Mouse (Mus musculus) liver, adult (tissue): Measurements from ENCODE around the gene Chst5.

ENCODE experiments used
- GATA4 ChIP-seq: IDR thresholded peaks from 2 replicates; pipeline ENCODE4 v1.6.1; 2014; ENCODE audit warnings: mild to moderate bottlenecking, low read length; ENCODE audit not compliant: insufficient replicate concordance

The Chst5 gene

GRCm38 (mm10) chr8:111909621-111910450, at the start of gene Chst5:
Chst5 (minus strand) TSS chr8:111910447.
- no peak for TF ChIP-seq GATA4

GRCm38 (mm10) chr8:111957231-111957630, 47.0 kb upstream of the Chst5 start:
- no peak for TF ChIP-seq GATA4

GRCm38 (mm10) chr8:111955879-111956278, 45.6 kb upstream of the Chst5 start:
- no peak for TF ChIP-seq GATA4

- TF ChIP-seq GATA4, result no peak
Observed at GRCm38 (mm10) chr8:111954844-111955594, 44.8 kb upstream of the Chst5 start.

- TF ChIP-seq GATA4, result no peak
Observed at GRCm38 (mm10) chr8:111951936-111952335, 41.7 kb upstream of the Chst5 start.

GRCm38 (mm10) chr8:111951317-111951716, 41.1 kb upstream of the Chst5 start:
- TF ChIP-seq GATA4, result no peak

- no peak for TF ChIP-seq GATA4
Observed at GRCm38 (mm10) chr8:111950846-111951245, 40.6 kb upstream of the Chst5 start.

- no peak for TF ChIP-seq GATA4
Observed at GRCm38 (mm10) chr8:111947954-111948353, 37.7 kb upstream of the Chst5 start.

- TF ChIP-seq GATA4, result no peak
Observed at GRCm38 (mm10) chr8:111947144-111947543, 36.9 kb upstream of the Chst5 start.

GRCm38 (mm10) chr8:111943544-111943943, 33.3 kb upstream of the Chst5 start:
- TF ChIP-seq GATA4, result no peak

- no peak for TF ChIP-seq GATA4
Observed at GRCm38 (mm10) chr8:111941101-111941454, 30.8 kb upstream of the Chst5 start.

GRCm38 (mm10) chr8:111940171-111941100, 30.2 kb upstream of the Chst5 start, which contains the start of gene Gabarapl2:
Gabarapl2 (plus strand) TSS chr8:111940703.
- TF ChIP-seq GATA4, result no peak

- TF ChIP-seq GATA4, result no peak
Observed at GRCm38 (mm10) chr8:111939516-111940142, 29.4 kb upstream of the Chst5 start.

- no peak for TF ChIP-seq GATA4
Observed at GRCm38 (mm10) chr8:111937184-111937583, 26.9 kb upstream of the Chst5 start.

GRCm38 (mm10) chr8:111934201-111934600, 24.0 kb upstream of the Chst5 start:
- TF ChIP-seq GATA4, result no peak

- no peak for TF ChIP-seq GATA4
Observed at GRCm38 (mm10) chr8:111933348-111934076, 23.3 kb upstream of the Chst5 start, which contains the start of gene Tmem231. Tmem231 (minus strand) TSS chr8:111933881.
